ENCODE assay signal across 13 mouse cellular contexts in the genomic region with DNA sequence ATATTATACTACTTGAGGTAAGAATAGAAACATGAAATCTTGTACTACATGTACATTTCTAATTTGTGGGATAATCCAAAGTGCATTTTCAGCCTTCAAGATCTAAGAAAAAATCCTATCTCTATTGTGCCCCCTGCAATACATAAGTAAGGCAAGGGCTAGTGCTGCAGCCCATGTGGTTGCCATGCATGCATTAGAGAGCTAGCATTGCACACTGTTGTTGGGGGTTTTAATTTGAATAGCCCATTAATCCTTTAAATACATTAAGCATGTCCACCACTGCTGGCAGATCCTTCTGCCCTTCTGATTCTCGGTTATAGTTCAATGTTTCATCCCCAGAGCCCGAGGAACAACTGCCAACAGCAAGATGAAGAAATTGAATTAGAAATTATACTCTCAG.
"Had no signal": no experiment of that assay in that cellular context is flagged by ENCODE, and none has a peak within 500 bp of the region (broad histone marks: within the 10 kb centered on the region; RNA-seq: fewer than 3 reads in every experiment).

No protein-coding gene starts in this region.

- H3K36me3 ChIP-seq: liver, embryonic 12.5 days; lung, embryonic 15.5 days; neural tube, embryonic 12.5 days; stomach, embryonic 15.5 days had no signal

- DNase-seq: kidney, adult 8-10 months; kidney, postnatal 25 days; lung, postnatal 14 days; right cerebral cortex, postnatal 14 days; thymus, postnatal 36 days had no signal

- H3K4me1 ChIP-seq: liver, embryonic 12.5 days; lung, embryonic 15.5 days; megakaryocyte, embryonic 14.5 days; neural tube, embryonic 12.5 days; stomach, embryonic 15.5 days had no signal

- H3K9me3 ChIP-seq: limb, embryonic 10.5 days; liver, embryonic 12.5 days; lung, embryonic 15.5 days; megakaryocyte, embryonic 14.5 days; neural tube, embryonic 12.5 days; stomach, embryonic 15.5 days had no signal

- H3K27ac ChIP-seq: left cerebral cortex, adult 2 months; limb, embryonic 10.5 days; liver, embryonic 12.5 days; lung, embryonic 15.5 days; neural tube, embryonic 12.5 days; stomach, embryonic 15.5 days had no signal

- H3K9ac ChIP-seq: liver, embryonic 12.5 days; lung, embryonic 15.5 days; neural tube, embryonic 12.5 days; stomach, embryonic 15.5 days had no signal

- H3K4me2 ChIP-seq: liver, embryonic 12.5 days; lung, embryonic 15.5 days; neural tube, embryonic 12.5 days; stomach, embryonic 15.5 days had no signal

- H3K27me3 ChIP-seq: liver, embryonic 12.5 days; lung, embryonic 15.5 days; megakaryocyte, embryonic 14.5 days; neural tube, embryonic 12.5 days; stomach, embryonic 15.5 days had no signal

- H3K4me3 ChIP-seq: left cerebral cortex, adult 2 months; limb, embryonic 10.5 days; liver, embryonic 12.5 days; lung, embryonic 15.5 days; megakaryocyte, embryonic 14.5 days; neural tube, embryonic 12.5 days; stomach, embryonic 15.5 days had no signal

- ATAC-seq: intestine, postnatal 0 days; liver, embryonic 12.5 days had no signal
